Mouse (Mus musculus) heart, embryonic 12.5 days (tissue): Measurements from ENCODE around the gene A4gnt. TPM values are rescaled to one million over a fixed set of nuclear protein-coding genes. Genes with fewer than 3 reads are reported as not detected.

Source experiments
- polyA plus RNA-seq: library from polyadenylated mRNA; unstranded; fragments of >200 nt; fragmentation: Nextera tagmentation; extraction: Ambion mirVana; gene quantifications from 2 replicates; pipeline ENCODE4 v1.2.1, GENCODE M21; 2016

A4gnt gene
- polyA plus RNA-seq, 1 experiment from 2014 or later, result not detected

Other genes starting within 250 kb of the A4gnt start
- gene Mras, start 175.1 kb upstream of the A4gnt start, polyA plus RNA-seq, result 8.1 and 8.6 TPM in 2 replicates
- gene Nme9, start 161.0 kb upstream of the A4gnt start, polyA plus RNA-seq, result not detected in 2 replicates
- gene Armc8, start 43.6 kb upstream of the A4gnt start, polyA plus RNA-seq, result 21.5 and 23.3 TPM in 2 replicates
- gene Dbr1, start 36.7 kb upstream of the A4gnt start, polyA plus RNA-seq, result 18.4 and 20.4 TPM in 2 replicates
- 20.5 and 23.4 TPM in 2 replicates for gene Dzip1l, start 17.0 kb downstream of the A4gnt start, polyA plus RNA-seq
- 0.17 TPM in 1 of 2 replicates, not detected in the other for gene Cldn18, start 104.8 kb downstream of the A4gnt start, polyA plus RNA-seq